Mouse (Mus musculus) liver, embryonic 14.5 days (tissue): ENCODE measurements around the gene Fbxl2.

ENCODE experiments used
- CTCF ChIP-seq: IDR thresholded peaks from 2 replicates; pipeline ENCODE4 v1.5.1; 2016; ENCODE audit warnings: antibody characterized with exemption, low read depth, control low read depth
- EP300 ChIP-seq: IDR thresholded peaks from 2 replicates; pipeline ENCODE4 v1.6.1; 2016; ENCODE audit warnings: antibody characterized with exemption, low read depth

DNA sequence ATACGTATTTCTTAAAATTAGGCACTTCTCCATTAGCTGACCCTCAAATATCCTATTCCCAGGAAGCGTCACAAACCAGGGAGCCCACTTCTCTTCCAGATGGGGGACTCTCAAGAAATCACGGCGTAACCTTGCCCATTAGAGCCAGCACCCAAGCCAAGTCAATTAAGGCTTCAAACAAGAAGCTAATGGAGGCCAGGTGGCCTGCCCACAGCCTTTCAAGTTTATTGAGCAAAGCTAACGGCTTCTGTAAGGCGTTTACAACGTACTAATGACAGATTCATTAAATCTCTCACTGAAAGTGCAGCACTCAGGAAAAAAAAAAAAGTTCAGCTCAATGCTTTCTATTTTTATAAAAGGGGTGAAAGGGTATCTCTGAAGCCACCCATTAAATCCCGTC, 20.1 kb downstream of the Fbxl2 start:
- TF ChIP-seq CTCF, result no peak
- no peak for TF ChIP-seq EP300
